Mouse (Mus musculus): ENCODE measurements around the gene Arhgap32.

DNA sequence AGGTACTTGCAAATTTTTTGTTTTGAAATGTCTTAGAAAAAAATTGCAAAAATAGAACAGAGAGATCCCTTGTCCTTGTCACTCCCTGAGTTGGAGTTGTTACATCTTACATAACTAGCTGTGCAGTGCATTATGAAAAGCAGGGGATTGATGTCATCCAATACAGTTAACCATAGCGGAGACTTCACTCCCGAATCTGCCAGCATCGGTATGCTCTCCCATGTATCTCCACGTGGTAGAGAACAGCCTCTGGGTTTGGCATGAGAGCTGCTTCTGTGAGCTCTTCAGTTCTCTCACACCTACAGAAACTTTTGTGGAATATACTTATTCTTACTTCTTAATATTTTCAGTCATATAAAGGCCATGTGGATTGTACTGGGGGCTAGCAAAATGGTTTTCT is 106.2 kb downstream of the Arhgap32 start:
- TF ChIP-seq CTCF (IDR thresholded peaks at IDR 0.05; ENCODE audit: borderline replicate concordance, extremely low read depth, insufficient read depth, insufficient read length) = no peak
- no peak for TF ChIP-seq POLR2A (IDR thresholded peaks at IDR 0.05; ENCODE audit: borderline replicate concordance, extremely low read depth, insufficient read depth, insufficient read length, poor library complexity, severe bottlenecking)
